Mouse (Mus musculus): Measurements from ENCODE around the gene Yy1. TPM values are rescaled to one million over a fixed set of nuclear protein-coding genes. Genes with fewer than 3 reads are reported as not detected.

Gene Yy1
- polyA plus RNA-seq, 1 experiment = 121 TPM

- Histone ChIP-seq H3K36me3 (ENCODE audit: control insufficient read depth, insufficient read depth, low read length, poor library complexity, severe bottlenecking) (no peaks in the 10 kb centered on the region), H3K27me3 (ENCODE audit: control insufficient read depth, insufficient read depth, low read length, poor library complexity, severe bottlenecking) (no peaks in the 10 kb centered on the region), H3K4me3 (ENCODE audit: low read depth, low read length) (no peak overlapping the region), H3K4me1 (ENCODE audit: control insufficient read depth, insufficient read depth, low read length) (no peaks in the 10 kb centered on the region), H3K9ac (ENCODE audit: low read depth, poor library complexity, severe bottlenecking) (no peak overlapping the region), H3K9me3 (replicated peaks; ENCODE audit: control insufficient read depth, insufficient read depth, low read length, poor library complexity, severe bottlenecking) (no peaks in the 10 kb centered on the region), H3K27ac (ENCODE audit: insufficient read depth, low read length) (no peak overlapping the region)
- no peak for TF ChIP-seq EP300 (IDR thresholded peaks at IDR 0.05; ENCODE audit: insufficient read depth, low read depth, low read length)
- TF ChIP-seq CTCF (IDR thresholded peaks at IDR 0.05; ENCODE audit: low read depth, low read length) = no peak
- TF ChIP-seq POLR2A (IDR thresholded peaks at IDR 0.05; ENCODE audit: insufficient read depth, low read length) = no peak
Measured at GRCm38 (mm10) chr12:108760016-108760415, 32.8 kb upstream of the Yy1 start.

DNA sequence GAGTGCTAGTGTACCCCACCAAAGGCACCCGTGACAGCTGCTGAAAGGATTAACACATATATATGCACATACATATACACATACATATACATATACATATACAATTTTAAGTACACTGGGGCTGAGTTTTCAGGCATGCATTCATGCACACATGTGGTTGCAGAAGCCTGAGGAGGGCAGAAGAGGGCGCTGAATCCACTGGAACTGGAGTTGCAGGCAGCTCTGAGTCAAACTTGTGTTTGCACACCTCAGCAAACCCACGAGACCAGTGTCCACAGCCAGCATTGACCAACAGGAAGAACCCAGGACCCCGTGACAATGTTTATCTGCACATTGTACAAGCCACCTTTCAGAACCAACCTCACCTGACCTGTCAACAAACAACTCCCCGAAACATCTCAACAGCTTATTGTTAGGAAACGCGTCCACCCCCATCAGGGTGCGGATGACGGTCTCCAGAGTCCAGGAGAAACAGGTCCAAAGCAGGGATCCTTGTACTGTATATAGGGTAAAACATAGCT, 32.2 kb upstream of the Yy1 start:
- Histone ChIP-seq H3K4me3 (ENCODE audit: low read depth, low read length) (no peak overlapping the region), H3K36me3 (ENCODE audit: control insufficient read depth, insufficient read depth, low read length, poor library complexity, severe bottlenecking) (no peaks in the 10 kb centered on the region), H3K4me1 (ENCODE audit: control insufficient read depth, insufficient read depth, low read length) (no peaks in the 10 kb centered on the region), H3K27me3 (ENCODE audit: control insufficient read depth, insufficient read depth, low read length, poor library complexity, severe bottlenecking) (no peaks in the 10 kb centered on the region), H3K27ac (ENCODE audit: insufficient read depth, low read length) (no peak overlapping the region), H3K9ac (ENCODE audit: low read depth, poor library complexity, severe bottlenecking) (no peak overlapping the region), H3K9me3 (replicated peaks; ENCODE audit: control insufficient read depth, insufficient read depth, low read length, poor library complexity, severe bottlenecking) (no peaks in the 10 kb centered on the region)
- TF ChIP-seq POLR2A (IDR thresholded peaks at IDR 0.05; ENCODE audit: insufficient read depth, low read length) (no peak), CTCF (IDR thresholded peaks at IDR 0.05; ENCODE audit: low read depth, low read length) (peak; percentile 72), EP300 (IDR thresholded peaks at IDR 0.05; ENCODE audit: insufficient read depth, low read depth, low read length) (no peak)

DNA sequence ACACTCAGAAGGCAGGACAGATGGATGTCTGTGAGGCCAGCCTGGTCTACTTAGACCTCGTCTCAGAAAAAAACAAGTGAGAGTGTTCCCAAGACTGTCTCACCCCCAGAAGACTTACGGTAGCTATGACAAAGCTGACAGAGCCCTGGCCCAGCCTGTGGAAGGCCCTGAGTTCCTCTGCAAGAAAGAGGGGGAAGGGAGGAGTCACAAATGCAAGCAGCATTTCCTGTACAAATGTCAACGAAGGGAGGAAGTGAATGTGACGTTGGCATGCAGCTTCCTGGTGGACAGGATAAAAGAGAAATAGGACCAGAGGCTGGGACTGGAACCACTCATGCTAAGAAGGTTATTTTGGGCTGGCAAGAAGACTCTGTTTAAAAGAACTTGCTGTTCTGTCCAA, 31.6 kb upstream of the Yy1 start:
- TF ChIP-seq POLR2A (IDR thresholded peaks at IDR 0.05; ENCODE audit: insufficient read depth, low read length) (no peak), EP300 (IDR thresholded peaks at IDR 0.05; ENCODE audit: insufficient read depth, low read depth, low read length) (no peak), CTCF (IDR thresholded peaks at IDR 0.05; ENCODE audit: low read depth, low read length) (no peak)
- no peaks in the 10 kb centered on the region for H3K36me3 ChIP-seq (ENCODE audit: control insufficient read depth, insufficient read depth, low read length, poor library complexity, severe bottlenecking)
- no peak overlapping the region for H3K9ac ChIP-seq (ENCODE audit: low read depth, poor library complexity, severe bottlenecking)
- H3K9me3 ChIP-seq (replicated peaks; ENCODE audit: control insufficient read depth, insufficient read depth, low read length, poor library complexity, severe bottlenecking) = no peaks in the 10 kb centered on the region
- H3K27ac ChIP-seq (ENCODE audit: insufficient read depth, low read length) = no peak overlapping the region
- H3K4me1 ChIP-seq (ENCODE audit: control insufficient read depth, insufficient read depth, low read length) = no peaks in the 10 kb centered on the region
- H3K27me3 ChIP-seq (ENCODE audit: control insufficient read depth, insufficient read depth, low read length, poor library complexity, severe bottlenecking) = no peaks in the 10 kb centered on the region
- no peak overlapping the region for H3K4me3 ChIP-seq (ENCODE audit: low read depth, low read length)

DNA sequence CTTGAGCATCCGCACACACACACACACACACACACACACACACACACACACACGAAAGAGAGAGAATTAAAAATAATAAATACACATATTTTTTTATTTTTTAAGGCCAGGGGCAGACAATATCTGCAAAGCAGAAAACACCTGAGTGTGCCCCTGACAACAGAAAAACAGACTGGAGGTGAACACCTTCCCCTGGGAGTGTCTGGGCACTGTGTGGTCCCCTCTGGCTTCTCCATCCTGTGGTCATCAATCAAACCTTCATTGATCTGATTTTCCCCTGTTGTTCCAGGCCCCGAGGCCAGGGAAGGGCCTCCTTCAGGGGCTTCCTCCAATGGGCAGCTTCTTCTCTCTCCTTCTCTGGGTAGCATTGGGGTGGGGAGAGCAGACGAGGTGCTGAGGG, 31.1 kb upstream of the Yy1 start:
- H3K36me3 ChIP-seq (ENCODE audit: control insufficient read depth, insufficient read depth, low read length, poor library complexity, severe bottlenecking) = no peaks in the 10 kb centered on the region
- H3K9me3 ChIP-seq (replicated peaks; ENCODE audit: control insufficient read depth, insufficient read depth, low read length, poor library complexity, severe bottlenecking) = no peaks in the 10 kb centered on the region
- H3K4me1 ChIP-seq (ENCODE audit: control insufficient read depth, insufficient read depth, low read length) = no peaks in the 10 kb centered on the region
- H3K9ac ChIP-seq (ENCODE audit: low read depth, poor library complexity, severe bottlenecking) = no peak overlapping the region
- no peaks in the 10 kb centered on the region for H3K27me3 ChIP-seq (ENCODE audit: control insufficient read depth, insufficient read depth, low read length, poor library complexity, severe bottlenecking)
- TF ChIP-seq CTCF (IDR thresholded peaks at IDR 0.05; ENCODE audit: low read depth, low read length) = no peak
- TF ChIP-seq POLR2A (IDR thresholded peaks at IDR 0.05; ENCODE audit: insufficient read depth, low read length) = no peak
- no peak for TF ChIP-seq EP300 (IDR thresholded peaks at IDR 0.05; ENCODE audit: insufficient read depth, low read depth, low read length)
- no peak overlapping the region for H3K4me3 ChIP-seq (ENCODE audit: low read depth, low read length)
- H3K27ac ChIP-seq (ENCODE audit: insufficient read depth, low read length) = no peak overlapping the region

DNA sequence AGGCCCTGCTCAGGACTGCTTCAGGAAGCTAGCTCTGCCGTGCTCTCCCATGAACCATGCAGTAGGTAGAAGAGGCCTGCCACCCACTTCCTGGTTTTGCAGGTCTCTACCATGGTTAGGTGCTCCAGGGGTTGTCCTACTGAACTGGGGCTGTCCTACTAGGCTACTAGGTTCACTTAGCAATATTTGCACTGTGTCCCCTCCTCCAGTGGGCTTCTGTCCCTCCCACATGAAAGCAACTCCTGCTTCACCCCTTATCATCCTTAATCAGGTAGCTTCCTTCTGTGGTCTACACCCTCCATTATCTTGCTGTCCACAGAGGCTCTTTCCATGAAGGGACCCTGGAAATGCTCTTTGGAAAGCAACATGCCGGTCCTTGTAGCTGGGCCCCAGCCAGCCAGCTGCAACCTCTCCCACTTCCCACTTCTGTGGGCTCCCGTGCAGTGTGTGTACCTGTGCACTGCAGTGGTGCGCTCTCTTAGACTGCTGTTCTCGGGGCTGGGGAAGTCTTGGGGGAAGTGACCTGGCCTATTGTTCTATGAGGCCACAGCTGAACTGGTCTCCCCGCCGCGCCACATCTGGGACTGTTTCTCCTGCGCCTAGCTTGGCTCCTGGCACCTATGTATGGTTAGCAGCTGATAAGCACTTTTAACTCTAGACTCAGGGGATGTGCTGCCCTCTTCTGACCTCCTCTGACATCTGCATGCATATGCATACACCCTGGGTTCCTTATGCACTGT, 29.5 kb upstream of the Yy1 start:
- Histone ChIP-seq H3K27ac (ENCODE audit: insufficient read depth, low read length) (no peak overlapping the region), H3K9me3 (replicated peaks; ENCODE audit: control insufficient read depth, insufficient read depth, low read length, poor library complexity, severe bottlenecking) (no peaks in the 10 kb centered on the region), H3K27me3 (ENCODE audit: control insufficient read depth, insufficient read depth, low read length, poor library complexity, severe bottlenecking) (no peaks in the 10 kb centered on the region)

DNA sequence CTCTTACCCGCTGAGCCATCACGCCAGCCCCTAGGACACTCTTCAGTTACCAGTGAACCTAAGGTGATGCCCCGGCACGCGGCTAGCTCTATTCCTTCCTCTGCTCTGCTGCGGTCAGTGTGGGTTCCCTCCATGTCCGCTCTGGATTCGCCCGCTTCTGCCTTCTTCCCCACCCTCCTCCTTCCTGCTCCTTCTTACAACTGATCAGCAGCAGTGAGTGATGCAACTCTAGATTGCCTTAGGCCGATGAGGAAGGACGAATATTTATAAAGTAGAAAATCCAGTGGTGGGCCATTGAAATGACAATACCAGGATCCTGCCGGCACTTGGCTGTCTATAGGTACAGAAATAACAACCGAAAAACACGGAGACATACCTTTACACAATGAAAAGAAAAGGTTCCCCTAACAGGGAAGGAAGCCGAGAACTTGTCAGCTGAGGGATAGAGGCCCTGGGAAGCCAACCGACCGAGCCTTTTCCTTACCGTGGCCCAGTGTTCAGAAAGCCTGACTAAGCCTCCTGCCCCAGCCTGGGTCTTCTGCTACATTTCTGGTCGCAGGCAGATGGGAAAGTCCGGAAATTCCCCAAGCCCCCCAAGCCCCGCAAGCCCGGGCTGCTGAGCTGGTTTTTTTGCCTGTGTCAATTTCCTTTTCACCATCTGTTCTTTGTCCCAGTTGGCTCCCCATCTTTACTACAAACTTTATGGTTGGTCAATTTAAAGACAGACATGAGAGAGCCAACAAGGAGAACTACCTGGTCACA, 27.7 kb upstream of the Yy1 start:
- Histone ChIP-seq H3K27ac (ENCODE audit: insufficient read depth, low read length) (no peak overlapping the region), H3K9ac (ENCODE audit: low read depth, poor library complexity, severe bottlenecking) (peak overlapping the region; percentile 15; the same call in 1 of the 2 replicates), H3K36me3 (ENCODE audit: control insufficient read depth, insufficient read depth, low read length, poor library complexity, severe bottlenecking) (no peaks in the 10 kb centered on the region), H3K27me3 (ENCODE audit: control insufficient read depth, insufficient read depth, low read length, poor library complexity, severe bottlenecking) (no peaks in the 10 kb centered on the region), H3K9me3 (replicated peaks; ENCODE audit: control insufficient read depth, insufficient read depth, low read length, poor library complexity, severe bottlenecking) (no peaks in the 10 kb centered on the region), H3K4me1 (ENCODE audit: control insufficient read depth, insufficient read depth, low read length) (no peaks in the 10 kb centered on the region), H3K4me3 (ENCODE audit: low read depth, low read length) (peak overlapping the region; percentile 68)
- no peak for TF ChIP-seq EP300 (IDR thresholded peaks at IDR 0.05; ENCODE audit: insufficient read depth, low read depth, low read length)
- TF ChIP-seq POLR2A (IDR thresholded peaks at IDR 0.05; ENCODE audit: insufficient read depth, low read length) = no peak
- no peak for TF ChIP-seq CTCF (IDR thresholded peaks at IDR 0.05; ENCODE audit: low read depth, low read length)

More for the DNA sequence above, 29.5 kb upstream of the Yy1 start:
- H3K9ac ChIP-seq (ENCODE audit: low read depth, poor library complexity, severe bottlenecking) = no peak overlapping the region
- no peaks in the 10 kb centered on the region for H3K4me1 ChIP-seq (ENCODE audit: control insufficient read depth, insufficient read depth, low read length)
- TF ChIP-seq CTCF (IDR thresholded peaks at IDR 0.05; ENCODE audit: low read depth, low read length) (peak; percentile 43), POLR2A (IDR thresholded peaks at IDR 0.05; ENCODE audit: insufficient read depth, low read length) (no peak)
- H3K4me3 ChIP-seq (ENCODE audit: low read depth, low read length) = no peak overlapping the region
- H3K36me3 ChIP-seq (ENCODE audit: control insufficient read depth, insufficient read depth, low read length, poor library complexity, severe bottlenecking) = no peaks in the 10 kb centered on the region
